ENCODE assay signal across 1 mouse cellular context in the genomic region with DNA sequence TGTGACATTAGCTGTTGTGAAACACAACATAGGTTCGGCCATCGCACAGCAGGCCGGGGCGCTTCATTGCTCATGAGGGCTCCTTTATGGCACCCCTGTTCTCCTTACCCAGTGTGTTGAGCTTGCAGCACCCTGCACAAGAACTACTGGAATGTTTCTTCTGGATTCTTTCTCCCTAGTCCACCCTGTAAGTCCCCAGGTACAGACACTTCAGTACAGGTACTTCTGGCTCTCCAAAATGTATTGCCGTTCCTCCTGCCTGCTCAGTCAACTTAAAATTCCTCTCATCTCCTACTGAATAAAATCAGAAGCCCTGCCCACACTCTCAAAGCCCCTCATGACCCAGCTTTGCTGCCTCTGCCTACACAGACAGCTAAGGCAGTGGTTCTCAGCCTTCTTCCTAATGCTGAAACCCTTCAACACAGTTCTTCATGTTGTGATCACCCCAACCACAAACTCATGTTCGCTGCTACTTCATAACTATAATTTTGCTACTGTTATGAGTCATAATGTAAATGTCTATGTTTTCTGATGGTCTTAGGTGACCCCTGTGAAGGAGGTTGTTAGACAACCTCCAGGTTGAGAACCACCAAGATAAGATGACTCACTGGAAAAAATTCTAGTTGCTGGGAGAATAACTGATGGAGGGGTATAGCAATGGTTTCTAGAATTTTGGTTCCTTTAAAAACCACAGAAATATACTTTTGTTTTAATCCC.
TF ChIP-seq lines count a peak whose summit lies in the region.

No protein-coding gene starts in this region.

TF ChIP-seq in CH12.LX, 34 proteins besides CTCF, POLR2A, EP300 and RAD21 (continued from another document):
- TF ChIP-seq MEF2A (IDR thresholded peaks at IDR 0.05; ENCODE audit: borderline replicate concordance, low read depth, low read length) (no peak), E2F4 (IDR thresholded peaks at IDR 0.05; ENCODE audit: insufficient replicate concordance, low read depth, low read length) (no peak), JUN (IDR thresholded peaks at IDR 0.05; ENCODE audit: insufficient read depth, low read depth, low read length) (peak; percentile 81), HCFC1 (IDR thresholded peaks at IDR 0.05; ENCODE audit: low read depth, low read length) (peak; percentile 20; the same call in 1 of the 2 replicates), ZC3H11A (IDR thresholded peaks at IDR 0.05; ENCODE audit: low read depth, low read length) (no peak), ZKSCAN1 (IDR thresholded peaks at IDR 0.05; ENCODE audit: borderline replicate concordance, low read depth, low read length) (no peak), SMC3 (IDR thresholded peaks at IDR 0.05; ENCODE audit: low read depth, low read length) (peak; percentile 2; the same call in 1 of the 2 replicates), NRF1 (IDR thresholded peaks at IDR 0.05; ENCODE audit: low read depth, low read length) (no peak), USF1 (IDR thresholded peaks at IDR 0.05; ENCODE audit: low read depth, low read length) (no peak), SIN3A (IDR thresholded peaks at IDR 0.05; ENCODE audit: low read length) (no peak)
